Mouse (Mus musculus): ENCODE measurements at regions not wholly inside any gene's neighbourhood (a gene's known extent, or its start where the extent isn't known, plus 50 kb on each side); places are given as distances from the start of the nearest gene placed in this dataset.

DNA sequence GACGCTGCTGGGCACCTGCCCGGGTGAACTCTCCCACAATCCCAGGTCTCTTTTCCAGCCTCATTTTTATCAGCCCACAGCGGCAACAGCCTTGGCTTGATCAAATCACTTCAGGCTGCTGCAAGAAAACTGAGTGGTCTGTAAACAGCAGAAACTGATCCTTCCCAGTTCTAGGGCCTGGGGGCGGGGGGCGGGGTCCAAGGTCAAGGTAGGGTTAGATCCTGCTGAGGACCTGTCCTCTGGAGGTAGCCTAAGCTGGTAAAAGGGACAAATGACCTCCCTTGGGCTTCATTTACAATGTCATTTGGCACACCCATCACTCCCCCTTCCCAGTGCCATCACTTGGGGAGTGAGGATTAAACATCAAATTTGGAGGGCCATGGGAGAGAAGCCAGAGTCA is 129.9 kb upstream of the Lgalsl start:
- Histone ChIP-seq H3K27ac (ENCODE audit: control insufficient read depth, insufficient read depth, low read depth, low read length) (no peak overlapping the region), H3K36me3 (ENCODE audit: control insufficient read depth, insufficient read depth, low read length) (no peaks in the 10 kb centered on the region), H3K27me3 (ENCODE audit: control insufficient read depth, insufficient read depth, low read length) (no peaks in the 10 kb centered on the region), H3K4me3 (ENCODE audit: control insufficient read depth, low read depth, low read length) (no peak overlapping the region), H3K4me1 (ENCODE audit: control insufficient read depth, insufficient read depth, low read length) (no peaks in the 10 kb centered on the region)
- TF ChIP-seq POLR2A (IDR thresholded peaks at IDR 0.05; ENCODE audit: control insufficient read depth, low read depth, low read length) = no peak
- TF ChIP-seq CTCF (IDR thresholded peaks at IDR 0.05; ENCODE audit: control insufficient read depth, insufficient read depth, insufficient replicate concordance, low read depth, low read length) = no peak

GRCm38 (mm10) chr11:20961626-20962025 is 129.5 kb upstream of the Peli1 start:
- Histone ChIP-seq H3K36me3 (ENCODE audit: control insufficient read depth, insufficient read depth, low read length) (no peaks in the 10 kb centered on the region), H3K27me3 (ENCODE audit: control insufficient read depth, insufficient read depth, low read length) (no peaks in the 10 kb centered on the region), H3K4me1 (ENCODE audit: control insufficient read depth, insufficient read depth, low read length) (no peaks in the 10 kb centered on the region), H3K27ac (ENCODE audit: control insufficient read depth, insufficient read depth, low read depth, low read length) (no peak overlapping the region), H3K4me3 (ENCODE audit: control insufficient read depth, low read depth, low read length) (no peak overlapping the region)
- no peak for TF ChIP-seq POLR2A (IDR thresholded peaks at IDR 0.05; ENCODE audit: control insufficient read depth, low read depth, low read length)
- no peak for TF ChIP-seq CTCF (IDR thresholded peaks at IDR 0.05; ENCODE audit: control insufficient read depth, insufficient read depth, insufficient replicate concordance, low read depth, low read length)

- no peak overlapping the region for H3K27ac ChIP-seq (ENCODE audit: control insufficient read depth, insufficient read depth, low read depth, low read length)
- H3K36me3 ChIP-seq (ENCODE audit: control insufficient read depth, insufficient read depth, low read length) = no peaks in the 10 kb centered on the region
- H3K27me3 ChIP-seq (ENCODE audit: control insufficient read depth, insufficient read depth, low read length) = no peaks in the 10 kb centered on the region
- H3K4me1 ChIP-seq (ENCODE audit: control insufficient read depth, insufficient read depth, low read length) = no peaks in the 10 kb centered on the region
- no peak overlapping the region for H3K4me3 ChIP-seq (ENCODE audit: control insufficient read depth, low read depth, low read length)
- no peak for TF ChIP-seq POLR2A (IDR thresholded peaks at IDR 0.05; ENCODE audit: control insufficient read depth, low read depth, low read length)
- no peak for TF ChIP-seq CTCF (IDR thresholded peaks at IDR 0.05; ENCODE audit: control insufficient read depth, insufficient read depth, insufficient replicate concordance, low read depth, low read length)
Observed at GRCm38 (mm10) chr11:20965575-20966239, 125.4 kb upstream of the Peli1 start.

DNA sequence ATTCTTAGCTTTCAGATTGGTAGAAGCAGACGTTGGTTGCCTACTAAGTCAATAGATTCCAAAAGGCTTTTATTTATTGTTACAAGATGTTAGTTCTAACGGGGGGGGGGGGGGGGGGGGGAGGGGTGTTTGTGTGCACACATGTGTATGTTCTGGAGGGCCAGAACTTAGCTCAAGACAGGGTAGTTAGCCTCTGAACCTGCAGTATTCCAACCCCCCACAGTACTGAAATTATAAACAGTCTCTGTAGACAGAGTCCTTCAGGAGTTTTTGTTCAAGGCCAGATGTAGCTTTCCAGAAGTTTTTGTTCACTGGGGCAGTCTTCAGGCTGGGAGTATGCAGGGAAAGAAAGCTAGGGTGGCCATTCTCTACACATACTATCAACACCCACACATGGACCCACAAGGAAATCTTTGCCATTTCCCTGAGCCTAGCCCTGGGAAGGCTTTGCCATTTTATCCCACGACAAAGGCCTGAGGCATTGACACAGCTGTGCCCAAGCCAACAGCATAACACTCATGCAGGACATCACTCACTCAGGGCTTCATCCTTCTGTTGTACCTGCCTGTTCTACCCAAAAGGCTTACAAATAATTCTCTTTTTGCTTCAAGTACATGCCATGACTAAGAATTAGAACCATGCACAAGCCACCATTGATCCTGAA is 123.6 kb upstream of the Peli1 start:
- Histone ChIP-seq H3K36me3 (ENCODE audit: control insufficient read depth, insufficient read depth, low read length) (no peaks in the 10 kb centered on the region), H3K4me1 (ENCODE audit: control insufficient read depth, insufficient read depth, low read length) (no peaks in the 10 kb centered on the region), H3K27me3 (ENCODE audit: control insufficient read depth, insufficient read depth, low read length) (no peaks in the 10 kb centered on the region), H3K27ac (ENCODE audit: control insufficient read depth, insufficient read depth, low read depth, low read length) (no peak overlapping the region), H3K4me3 (ENCODE audit: control insufficient read depth, low read depth, low read length) (no peak overlapping the region)
- no peak for TF ChIP-seq CTCF (IDR thresholded peaks at IDR 0.05; ENCODE audit: control insufficient read depth, insufficient read depth, insufficient replicate concordance, low read depth, low read length)
- TF ChIP-seq POLR2A (IDR thresholded peaks at IDR 0.05; ENCODE audit: control insufficient read depth, low read depth, low read length) = no peak

DNA sequence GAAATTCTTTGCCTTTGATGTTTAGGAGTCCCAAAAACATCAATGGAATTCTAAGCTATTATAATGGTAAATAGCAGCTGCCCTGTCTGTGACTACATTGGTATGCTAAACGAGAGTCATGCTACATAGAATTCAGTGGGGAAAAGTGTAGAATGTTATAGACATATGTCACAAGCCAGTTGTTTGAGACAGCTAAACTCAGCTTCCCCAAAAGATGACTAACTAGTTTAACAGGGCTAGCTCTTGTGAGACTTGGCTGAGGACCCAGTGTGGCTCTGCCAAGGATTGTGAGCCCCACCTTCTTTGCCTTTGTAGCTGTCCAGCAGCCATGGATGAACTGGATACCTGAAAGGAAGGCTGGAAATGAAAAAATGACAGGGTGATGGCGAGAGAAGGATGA is 122.8 kb upstream of the Peli1 start:
- H3K36me3 ChIP-seq (ENCODE audit: control insufficient read depth, insufficient read depth, low read length) = no peaks in the 10 kb centered on the region
- TF ChIP-seq POLR2A (IDR thresholded peaks at IDR 0.05; ENCODE audit: control insufficient read depth, low read depth, low read length) (no peak), CTCF (IDR thresholded peaks at IDR 0.05; ENCODE audit: control insufficient read depth, insufficient read depth, insufficient replicate concordance, low read depth, low read length) (no peak)
- no peak overlapping the region for H3K4me3 ChIP-seq (ENCODE audit: control insufficient read depth, low read depth, low read length)
- no peaks in the 10 kb centered on the region for H3K27me3 ChIP-seq (ENCODE audit: control insufficient read depth, insufficient read depth, low read length)
- no peaks in the 10 kb centered on the region for H3K4me1 ChIP-seq (ENCODE audit: control insufficient read depth, insufficient read depth, low read length)
- no peak overlapping the region for H3K27ac ChIP-seq (ENCODE audit: control insufficient read depth, insufficient read depth, low read depth, low read length)

- H3K27me3 ChIP-seq (ENCODE audit: control insufficient read depth, insufficient read depth, low read length) = no peaks in the 10 kb centered on the region
- H3K36me3 ChIP-seq (ENCODE audit: control insufficient read depth, insufficient read depth, low read length) = no peaks in the 10 kb centered on the region
- no peaks in the 10 kb centered on the region for H3K4me1 ChIP-seq (ENCODE audit: control insufficient read depth, insufficient read depth, low read length)
- no peak for TF ChIP-seq CTCF (IDR thresholded peaks at IDR 0.05; ENCODE audit: control insufficient read depth, insufficient read depth, insufficient replicate concordance, low read depth, low read length)
- TF ChIP-seq POLR2A (IDR thresholded peaks at IDR 0.05; ENCODE audit: control insufficient read depth, low read depth, low read length) = no peak
- no peak overlapping the region for H3K27ac ChIP-seq (ENCODE audit: control insufficient read depth, insufficient read depth, low read depth, low read length)
- H3K4me3 ChIP-seq (ENCODE audit: control insufficient read depth, low read depth, low read length) = no peak overlapping the region
Observed at GRCm38 (mm10) chr11:20973141-20973540, 118.0 kb upstream of the Peli1 start.

- Histone ChIP-seq H3K36me3 (ENCODE audit: control insufficient read depth, insufficient read depth, low read length) (no peaks in the 10 kb centered on the region), H3K27me3 (ENCODE audit: control insufficient read depth, insufficient read depth, low read length) (no peaks in the 10 kb centered on the region), H3K27ac (ENCODE audit: control insufficient read depth, insufficient read depth, low read depth, low read length) (no peak overlapping the region), H3K4me3 (ENCODE audit: control insufficient read depth, low read depth, low read length) (no peak overlapping the region), H3K4me1 (ENCODE audit: control insufficient read depth, insufficient read depth, low read length) (no peaks in the 10 kb centered on the region)
- TF ChIP-seq CTCF (IDR thresholded peaks at IDR 0.05; ENCODE audit: control insufficient read depth, insufficient read depth, insufficient replicate concordance, low read depth, low read length) = no peak
- no peak for TF ChIP-seq POLR2A (IDR thresholded peaks at IDR 0.05; ENCODE audit: control insufficient read depth, low read depth, low read length)
Observed at GRCm38 (mm10) chr11:20981588-20981987, 109.5 kb upstream of the Peli1 start.

Data from testis, adult 2 months (tissue).